Mouse (Mus musculus) liver, embryonic 13.5 days (tissue): ENCODE measurements around the gene Frem2. TPM values are rescaled to one million over a fixed set of nuclear protein-coding genes. Genes with fewer than 3 reads are reported as not detected.

Source experiments
- ATAC-seq: fragments of 200-750 bp; cut with Nextera tagmentation; 2 replicates; pipeline ENCODE4 v1.8.0; 2017; ENCODE audit warnings: low read depth, mild to moderate bottlenecking, moderate number of reproducible peaks, moderate library complexity
- DNase-seq: peaks from one replicate; pipeline ENCODE4 v3.0.0; 2022
- H3K27ac ChIP-seq: fragments of 300-500 bp; sonication (generic); 2 replicates; pipeline ENCODE4 v1.5.1; 2015; ENCODE audit warnings: moderate library complexity, mild to moderate bottlenecking, inconsistent platforms
- H3K27me3 ChIP-seq: fragments of 300-500 bp; sonication (generic); 2 replicates; pipeline ENCODE4 v1.6.1; 2015; ENCODE audit warnings: mild to moderate bottlenecking, inconsistent platforms
- H3K36me3 ChIP-seq: fragments of 300-500 bp; sonication (generic); 2 replicates; pipeline ENCODE4 v1.6.1; 2015; ENCODE audit warnings: mild to moderate bottlenecking, inconsistent platforms
- H3K4me1 ChIP-seq: fragments of 300-500 bp; sonication (generic); replicated peaks from 2 replicates; pipeline ENCODE4 v1.6.1; 2015; ENCODE audit warnings: inconsistent platforms
- H3K4me2 ChIP-seq: fragments of 300-500 bp; sonication (generic); 2 replicates; pipeline ENCODE4 v1.6.1; 2015; ENCODE audit warnings: inconsistent platforms, mild to moderate bottlenecking, moderate library complexity
- H3K4me3 ChIP-seq: fragments of 300-500 bp; sonication (generic); replicated peaks from 2 replicates; pipeline ENCODE4 v1.5.1; 2015; ENCODE audit warnings: mild to moderate bottlenecking, inconsistent platforms
- H3K9ac ChIP-seq: fragments of 300-500 bp; sonication (generic); 2 replicates; pipeline ENCODE4 v1.6.1; 2015; ENCODE audit warnings: mild to moderate bottlenecking, inconsistent platforms
- H3K9me3 ChIP-seq: fragments of 300-500 bp; sonication (generic); replicated peaks from 2 replicates; pipeline ENCODE4 v1.6.1; 2016; ENCODE audit warnings: inconsistent platforms
- WGBS: fragments of 180-500 bp; shearing (Covaris S2); methylation state at CpG from one replicate; pipeline ENCODE4 v1.1.7; 2015; ENCODE audit not compliant: insufficient replicate concordance; 5-methylcytosine and 5-hydroxymethylcytosine counted together
- polyA plus RNA-seq: library from polyadenylated mRNA; unstranded; fragments of >200 nt; fragmentation: Nextera tagmentation; extraction: Ambion mirVana; gene quantifications from 2 replicates; pipeline ENCODE4 v1.2.1, GENCODE M21; 2015

The Frem2 gene
- polyA plus RNA-seq, 1 experiment from 2014 or later = 0.39 TPM

DNA sequence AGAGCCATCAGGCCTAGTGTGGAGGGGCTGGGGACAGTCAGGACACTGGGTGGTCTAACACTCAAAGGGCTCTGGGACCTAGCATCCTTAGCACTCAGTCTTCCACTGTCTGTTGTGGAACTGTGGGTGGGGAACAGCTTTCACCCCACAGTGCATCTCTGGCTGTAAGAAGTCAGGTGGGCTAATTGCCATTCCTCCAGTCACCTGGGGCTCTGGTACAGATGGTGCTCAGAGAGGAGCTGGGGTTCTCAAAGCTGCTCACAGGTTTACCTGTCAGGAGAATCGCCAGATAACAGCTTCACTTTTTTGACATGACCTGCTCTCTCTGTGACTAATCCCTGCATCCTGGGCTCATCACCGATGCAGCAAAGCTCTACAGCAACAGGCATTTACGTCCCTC lies 46.0 kb downstream of the Frem2 start:
- ATAC-seq = no peak
- Histone ChIP-seq H3K27me3 (no peaks in the 10 kb centered on the region), H3K9ac (no peak overlapping the region), H3K27ac (no peak overlapping the region), H3K4me1 (no peaks in the 10 kb centered on the region), H3K9me3 (no peaks in the 10 kb centered on the region), H3K36me3 (no peaks in the 10 kb centered on the region), H3K4me3 (no peak overlapping the region), H3K4me2 (no peak overlapping the region)
- 53% methylated on average over 3 of the region's 3 CpGs for WGBS
- DNase-seq = no peak

GRCm38 (mm10) chr3:53609851-53610250 lies 47.3 kb downstream of the Frem2 start:
- 70% methylated on average over 4 of the region's 4 CpGs for WGBS
- Histone ChIP-seq H3K9me3 (no peaks in the 10 kb centered on the region; the same call in 1 of the 2 replicates), H3K27me3 (no peaks in the 10 kb centered on the region), H3K36me3 (no peaks in the 10 kb centered on the region), H3K27ac (no peak overlapping the region), H3K9ac (no peak overlapping the region), H3K4me2 (no peak overlapping the region), H3K4me1 (no peaks in the 10 kb centered on the region), H3K4me3 (no peak overlapping the region)
- DNase-seq (no peak), ATAC-seq (no peak)

DNA sequence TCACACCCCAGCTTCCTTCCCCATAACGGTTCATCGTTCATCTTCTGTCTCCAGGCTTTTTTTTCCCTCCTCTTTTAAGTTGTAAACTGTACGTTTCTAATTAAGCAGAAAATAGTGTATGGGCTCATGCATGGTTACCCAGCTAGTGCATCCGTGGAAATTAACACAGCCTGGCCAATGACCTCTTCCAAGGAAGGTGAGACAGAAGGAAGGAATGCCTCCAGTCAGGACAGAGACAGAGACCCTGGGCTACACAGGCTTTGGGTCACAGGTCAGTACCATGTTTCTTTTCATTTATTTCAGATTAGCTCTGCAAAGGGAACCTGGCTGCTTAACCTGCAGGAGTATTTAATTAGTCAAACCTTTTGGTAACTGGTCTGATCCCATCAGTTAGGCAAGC lies 57.0 kb downstream of the Frem2 start:
- no peak for DNase-seq
- no peak overlapping the region for H3K4me3 ChIP-seq
- no peak overlapping the region for H3K4me2 ChIP-seq
- H3K9me3 ChIP-seq = no peaks in the 10 kb centered on the region
- 26% methylated on average over 4 of the region's 4 CpGs for WGBS
- no peak overlapping the region for H3K9ac ChIP-seq
- ATAC-seq = no peak
- H3K4me1 ChIP-seq = no peaks in the 10 kb centered on the region
- H3K36me3 ChIP-seq = no peaks in the 10 kb centered on the region
- H3K27ac ChIP-seq = no peak overlapping the region
- no peaks in the 10 kb centered on the region for H3K27me3 ChIP-seq

- H3K27ac ChIP-seq = no peak overlapping the region
- WGBS = 40% methylated on average over 7 of the region's 7 CpGs
- ATAC-seq = no peak
Measured at GRCm38 (mm10) chr3:53599315-53599714, 57.8 kb downstream of the Frem2 start.

DNA sequence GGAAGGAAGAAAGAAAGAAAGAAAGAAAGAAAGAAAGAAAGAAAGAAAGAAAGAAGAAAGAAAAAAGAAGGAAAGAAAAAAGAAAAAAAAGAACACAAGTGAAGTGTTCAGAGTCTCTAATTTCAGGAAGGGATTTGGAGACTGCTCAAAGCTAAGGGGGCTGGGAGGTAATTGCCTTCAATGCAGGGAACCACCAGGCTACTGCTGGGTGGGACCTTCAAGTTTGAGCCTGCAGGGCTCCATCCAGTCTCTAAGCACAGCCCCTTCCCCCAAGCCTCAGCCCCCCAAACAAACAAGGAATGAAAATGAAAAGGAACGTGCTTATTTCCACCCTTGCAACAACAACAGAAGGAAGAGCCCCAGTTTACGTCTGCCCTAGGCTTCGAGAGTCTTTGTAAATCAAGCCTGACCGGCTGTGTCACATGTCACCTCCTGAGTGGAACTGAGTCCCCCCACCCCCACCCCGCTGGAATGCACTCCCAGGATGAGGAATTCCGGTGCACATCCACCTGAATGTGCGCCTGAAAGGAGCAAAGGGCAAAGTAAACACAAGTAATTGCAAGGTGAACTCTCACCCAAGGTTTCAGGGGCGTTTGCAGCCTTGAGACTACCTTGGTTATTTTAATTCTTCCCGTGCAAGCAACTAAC lies 58.9 kb downstream of the Frem2 start:
- no peaks in the 10 kb centered on the region for H3K36me3 ChIP-seq
- H3K4me1 ChIP-seq = no peaks in the 10 kb centered on the region
- no peak overlapping the region for H3K4me3 ChIP-seq
- DNase-seq = no peak
- H3K9me3 ChIP-seq = no peaks in the 10 kb centered on the region
- H3K4me2 ChIP-seq = no peak overlapping the region
- ATAC-seq = no peak
- H3K27me3 ChIP-seq = no peaks in the 10 kb centered on the region
- 29% methylated on average over 9 of the region's 9 CpGs for WGBS
- no peak overlapping the region for H3K27ac ChIP-seq
- H3K9ac ChIP-seq = no peak overlapping the region

More at GRCm38 (mm10) chr3:53599315-53599714, 57.8 kb downstream of the Frem2 start:
- Histone ChIP-seq H3K27me3 (no peaks in the 10 kb centered on the region), H3K9ac (no peak overlapping the region), H3K36me3 (no peaks in the 10 kb centered on the region), H3K4me3 (no peak overlapping the region), H3K9me3 (no peaks in the 10 kb centered on the region), H3K4me1 (no peaks in the 10 kb centered on the region), H3K4me2 (no peak overlapping the region)
- DNase-seq = no peak

DNA sequence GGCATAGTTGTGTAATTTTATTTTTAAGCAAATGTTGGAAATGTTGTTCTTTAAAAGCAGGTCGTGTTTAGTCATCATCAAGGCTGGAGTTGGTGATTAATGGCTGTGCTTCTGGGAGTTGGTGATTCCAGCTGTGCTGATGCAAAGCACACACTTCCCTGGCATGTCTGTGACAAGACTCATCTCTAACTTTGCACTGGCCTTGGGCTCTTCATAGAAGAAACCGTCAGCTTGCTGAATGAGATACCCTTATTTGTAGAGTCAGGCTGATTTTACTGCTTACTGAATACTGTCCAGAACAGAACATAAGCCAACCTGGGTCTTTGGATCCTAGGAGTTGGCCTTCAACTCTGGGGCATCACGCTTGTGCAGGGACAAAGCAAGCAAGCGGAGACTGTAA lies 62.7 kb downstream of the Frem2 start:
- H3K4me2 ChIP-seq = no peak overlapping the region
- H3K4me1 ChIP-seq = no peaks in the 10 kb centered on the region
- H3K36me3 ChIP-seq = no peaks in the 10 kb centered on the region
- H3K4me3 ChIP-seq = no peak overlapping the region
- H3K27ac ChIP-seq = no peak overlapping the region
- no peaks in the 10 kb centered on the region for H3K27me3 ChIP-seq
- no peaks in the 10 kb centered on the region for H3K9me3 ChIP-seq
- no peak for ATAC-seq
- whole genome bisulfite sequencing = 54% methylated on average over 4 of the region's 4 CpGs
- no peak for DNase-seq
- no peak overlapping the region for H3K9ac ChIP-seq

DNA sequence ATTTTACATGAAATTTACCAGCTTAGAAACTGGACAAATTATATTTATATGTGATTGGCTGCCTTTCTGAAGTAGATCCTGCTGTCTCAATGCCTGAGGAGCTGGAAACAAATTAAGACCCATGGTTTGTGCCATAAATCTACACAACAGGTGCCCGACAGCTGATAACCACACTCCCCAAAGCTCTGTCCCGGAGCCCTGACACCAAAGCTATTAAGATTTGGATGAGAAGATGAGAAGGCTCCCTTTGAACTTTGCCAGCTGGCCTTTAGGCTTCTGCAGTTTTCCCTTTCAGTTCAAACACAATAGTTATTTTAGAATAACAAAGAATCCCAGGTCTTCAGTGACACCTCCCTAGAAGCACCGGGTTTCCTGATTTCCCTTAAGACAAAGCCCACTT lies 63.4 kb downstream of the Frem2 start:
- no peak overlapping the region for H3K9ac ChIP-seq
- 24% methylated on average over 3 of the region's 3 CpGs for WGBS

DNA sequence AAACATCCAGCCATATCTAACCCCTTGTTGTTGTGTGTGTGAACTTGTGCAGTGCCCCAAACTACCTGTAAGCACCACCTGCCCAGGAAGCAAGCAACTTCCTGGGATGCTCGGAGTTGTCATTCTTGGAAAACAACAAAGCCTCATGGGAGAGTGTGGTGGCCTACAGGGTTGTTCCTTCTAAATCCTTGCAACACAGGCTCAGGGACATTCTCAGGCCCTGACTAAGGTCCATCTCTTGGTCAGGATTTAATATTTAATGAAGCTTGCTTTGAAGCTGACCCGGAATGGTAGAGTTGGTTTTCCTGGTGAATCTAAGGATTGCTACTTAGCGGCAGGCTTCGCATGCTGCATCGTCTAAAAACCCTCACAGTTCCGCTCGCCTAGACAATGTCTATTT lies 65.1 kb downstream of the Frem2 start:
- Histone ChIP-seq H3K9ac (no peak overlapping the region), H3K4me1 (no peaks in the 10 kb centered on the region), H3K27me3 (no peaks in the 10 kb centered on the region), H3K4me3 (no peak overlapping the region), H3K9me3 (no peaks in the 10 kb centered on the region), H3K36me3 (no peaks in the 10 kb centered on the region), H3K4me2 (no peak overlapping the region), H3K27ac (no peak overlapping the region)
- DNase-seq (no peak), ATAC-seq (no peak)
- 82% methylated on average over 7 of the region's 7 CpGs for WGBS

More for the DNA sequence above, 63.4 kb downstream of the Frem2 start:
- H3K4me2 ChIP-seq = no peak overlapping the region
- ATAC-seq (no peak), DNase-seq (no peak)
- no peaks in the 10 kb centered on the region for H3K36me3 ChIP-seq
- H3K9me3 ChIP-seq = no peaks in the 10 kb centered on the region
- no peaks in the 10 kb centered on the region for H3K27me3 ChIP-seq
- H3K27ac ChIP-seq = no peak overlapping the region
- no peaks in the 10 kb centered on the region for H3K4me1 ChIP-seq
- no peak overlapping the region for H3K4me3 ChIP-seq

GRCm38 (mm10) chr3:53590139-53590621 lies 67.0 kb downstream of the Frem2 start:
- H3K4me2 ChIP-seq = no peak overlapping the region
- H3K4me1 ChIP-seq = no peaks in the 10 kb centered on the region
- H3K9ac ChIP-seq = no peak overlapping the region
- DNase-seq (no peak), ATAC-seq (no peak)
- H3K27ac ChIP-seq = no peak overlapping the region
- H3K4me3 ChIP-seq = no peak overlapping the region
- WGBS = 2% methylated on average over 2 of the region's 2 CpGs
- H3K9me3 ChIP-seq = no peaks in the 10 kb centered on the region
- H3K27me3 ChIP-seq = no peaks in the 10 kb centered on the region
- H3K36me3 ChIP-seq = no peaks in the 10 kb centered on the region

DNA sequence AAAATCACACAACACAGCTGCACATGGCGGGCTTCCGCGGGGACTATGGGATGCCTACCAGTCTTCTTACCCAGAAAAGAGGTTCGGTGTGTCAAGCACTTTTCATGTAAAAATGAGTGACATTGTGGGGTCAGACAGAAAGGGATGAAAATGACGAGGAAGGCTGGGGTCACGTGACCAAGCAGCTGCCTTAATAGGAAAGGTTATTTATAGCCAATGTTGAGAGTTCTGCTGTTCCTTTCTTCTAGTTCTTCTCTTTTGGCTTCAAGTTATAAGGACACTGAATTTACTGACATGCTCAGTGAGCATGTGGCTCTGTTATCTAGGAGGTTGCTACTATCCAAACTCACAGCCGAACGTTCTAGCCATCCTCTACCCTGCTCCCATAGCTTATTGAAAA lies 73.9 kb downstream of the Frem2 start:
- Histone ChIP-seq H3K36me3 (no peaks in the 10 kb centered on the region), H3K9ac (no peak overlapping the region)
- WGBS = 62% methylated on average over 8 of the region's 8 CpGs

DNA sequence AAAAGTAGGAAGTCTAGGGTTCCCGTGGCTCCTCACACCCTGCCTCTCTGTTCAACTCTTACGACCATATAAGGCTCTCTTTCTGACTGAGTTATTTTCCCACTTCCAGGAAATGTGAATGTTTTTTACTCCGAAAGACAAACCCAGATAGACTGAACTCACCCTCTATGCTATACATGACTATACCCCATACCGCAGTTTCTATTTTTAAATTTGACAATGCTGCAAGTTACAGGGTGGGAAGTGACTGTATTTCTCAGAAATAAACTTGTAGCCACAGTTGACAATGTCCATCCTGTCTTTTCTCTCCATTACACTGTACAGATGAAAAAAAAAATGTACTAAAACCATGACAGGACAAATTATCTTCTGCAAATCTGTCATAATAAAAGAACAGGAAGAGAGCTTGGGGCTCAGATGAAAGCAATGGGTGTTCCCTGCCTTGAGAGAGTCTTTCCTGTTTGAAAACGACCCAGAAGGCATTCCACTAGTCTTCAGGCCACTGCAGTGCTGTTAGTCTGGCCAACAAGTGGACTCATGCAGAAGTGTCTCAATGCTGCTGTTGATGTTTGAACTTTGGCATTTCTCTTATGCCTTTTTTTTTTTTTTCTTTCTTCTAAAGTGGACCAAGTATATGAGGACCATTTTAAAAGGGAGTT lies 76.4 kb downstream of the Frem2 start:
- Histone ChIP-seq H3K36me3 (no peaks in the 10 kb centered on the region), H3K4me1 (no peaks in the 10 kb centered on the region), H3K4me2 (no peak overlapping the region), H3K27me3 (no peaks in the 10 kb centered on the region), H3K4me3 (no peak overlapping the region), H3K9me3 (no peaks in the 10 kb centered on the region), H3K9ac (no peak overlapping the region), H3K27ac (no peak overlapping the region)
- WGBS = 33% methylated on average over 5 of the region's 5 CpGs
- no peak for DNase-seq
- ATAC-seq = no peak

More for the DNA sequence above, 73.9 kb downstream of the Frem2 start:
- Histone ChIP-seq H3K4me1 (no peaks in the 10 kb centered on the region), H3K27ac (no peak overlapping the region), H3K27me3 (no peaks in the 10 kb centered on the region), H3K4me2 (no peak overlapping the region), H3K9me3 (no peaks in the 10 kb centered on the region), H3K4me3 (no peak overlapping the region)
- DNase-seq = no peak
- ATAC-seq = no peak
